Mouse (Mus musculus): ENCODE results near the gene Samd3.
A peak's percentile ranks its signal among the peaks of the same experiment; 100 is the strongest.

Samd3 gene

GRCm38 (mm10) chr10:26229488-26229887, at the start of gene Samd3:
Samd3 (plus strand) TSS chr10:26229707.
- DNase-seq (ENCODE audit: extremely low read depth, low read depth, low spot score): no peak

DNA sequence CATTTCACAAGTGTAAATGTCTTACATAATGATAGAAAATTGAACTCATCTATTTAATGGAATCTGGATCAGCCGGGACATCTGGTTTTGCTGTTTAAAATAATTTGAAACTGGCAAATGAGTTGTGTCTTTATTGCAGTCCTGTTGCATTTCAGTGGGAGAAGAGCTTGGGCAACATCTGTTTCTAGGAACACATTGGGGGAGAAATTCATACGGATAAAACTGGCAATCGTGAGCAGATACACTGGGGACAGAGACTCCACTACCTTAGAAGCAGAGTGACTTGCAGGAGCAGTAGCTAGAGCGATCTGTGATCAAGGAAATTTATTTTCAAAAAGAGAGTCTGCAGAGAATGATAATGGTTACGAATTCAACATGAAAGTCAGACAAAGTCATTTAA, 44.2 kb upstream of the Samd3 start:
- DNase-seq (ENCODE audit: extremely low read depth, low read depth, low spot score): no peak

- no peak for DNase-seq (ENCODE audit: extremely low read depth, low read depth, low spot score)
Measured at GRCm38 (mm10) chr10:26190811-26191210, 38.7 kb upstream of the Samd3 start.

DNA sequence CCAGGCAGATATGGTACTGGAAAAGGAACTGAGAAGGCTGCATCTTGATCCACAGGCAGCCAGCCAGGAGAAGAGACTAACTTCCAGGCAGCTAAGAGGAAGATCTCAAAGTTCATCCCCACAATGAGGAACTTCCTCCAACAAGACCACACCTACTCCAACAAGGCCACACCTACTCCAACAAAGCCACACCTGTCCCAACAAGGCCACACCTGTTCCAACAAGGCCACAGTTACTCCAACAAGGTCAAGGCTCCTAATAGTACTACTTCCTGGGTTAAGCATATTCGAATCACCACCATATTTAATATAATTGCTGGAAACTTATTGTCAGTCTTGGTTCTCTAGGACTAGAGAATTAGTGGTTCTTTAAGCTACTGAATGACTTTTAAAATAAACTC, 34.6 kb upstream of the Samd3 start:
- no peak for DNase-seq (ENCODE audit: extremely low read depth, low read depth, low spot score)

DNA sequence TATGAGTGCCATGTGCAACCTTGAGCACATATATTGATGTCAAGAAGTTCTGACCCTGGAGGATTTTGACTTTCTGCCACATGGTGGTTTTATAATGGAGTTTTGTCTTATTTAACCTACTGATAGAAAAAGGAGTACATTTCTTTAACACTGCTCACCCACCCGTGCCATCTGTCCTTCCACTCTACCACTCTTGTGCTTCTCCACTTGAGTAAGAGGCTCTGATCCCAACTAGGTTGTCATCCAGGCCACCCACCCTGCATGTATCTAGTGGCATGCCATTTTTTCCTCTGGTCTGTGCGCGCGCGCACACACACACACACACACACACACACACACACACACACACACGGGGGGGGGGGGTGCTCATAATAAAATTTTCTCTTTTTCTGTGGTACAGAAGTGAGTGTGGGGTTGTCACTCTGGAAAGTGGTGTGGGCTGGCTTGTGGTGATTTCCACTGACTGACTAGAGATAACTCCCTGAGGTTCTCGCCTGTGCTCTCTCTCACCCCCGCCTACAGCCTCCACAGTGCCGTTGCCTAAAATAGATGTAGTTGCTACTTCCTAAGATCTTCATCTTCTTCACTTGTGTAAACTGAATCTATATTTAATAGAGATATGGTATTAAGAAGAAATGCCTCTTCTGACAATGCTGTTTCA, 26.7 kb upstream of the Samd3 start:
- no peak for DNase-seq (ENCODE audit: extremely low read depth, low read depth, low spot score)

DNA sequence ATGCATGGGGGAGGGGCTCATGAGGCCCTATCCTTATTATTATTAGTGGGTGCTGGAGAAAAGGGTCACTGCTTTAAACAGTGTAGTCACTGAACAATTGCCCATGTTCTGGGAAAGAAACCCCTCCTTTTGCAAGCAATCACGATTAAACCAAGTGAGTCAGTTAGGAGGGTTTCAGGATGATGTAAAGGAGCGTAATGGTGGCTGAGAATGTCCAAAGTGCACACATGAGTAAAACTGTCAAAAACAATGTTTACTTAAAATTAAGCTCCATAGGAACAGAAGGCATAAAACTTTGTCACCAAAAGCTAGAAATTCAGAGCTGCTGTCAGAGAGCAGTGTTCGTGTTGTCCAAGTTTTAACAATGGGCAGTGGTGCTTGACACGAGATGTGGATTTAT, 8.8 kb upstream of the Samd3 start:
- no peak for DNase-seq (ENCODE audit: extremely low read depth, low read depth, low spot score)

- no peak for DNase-seq (ENCODE audit: extremely low read depth, low read depth, low spot score)
Measured at GRCm38 (mm10) chr10:26226241-26226640, 3.3 kb upstream of the Samd3 start.

DNA sequence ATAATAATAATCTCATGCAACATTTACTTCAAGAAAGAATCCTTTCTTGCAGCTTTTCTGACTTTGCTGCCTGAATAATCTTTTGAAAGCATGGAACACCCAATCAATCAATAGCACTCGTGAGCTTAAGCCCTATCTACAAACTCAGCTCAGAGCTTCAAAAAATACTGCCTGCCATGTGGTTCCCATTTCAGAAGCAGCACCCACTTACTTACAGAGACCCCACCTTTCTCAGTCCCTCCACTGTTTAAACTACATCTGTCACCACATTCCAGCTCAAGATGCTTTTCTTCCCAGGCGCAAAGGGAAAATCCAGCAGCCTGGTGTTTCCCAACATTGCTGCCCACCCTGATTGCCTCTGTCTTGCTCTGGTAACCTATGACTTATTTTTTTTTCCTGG, 2.8 kb upstream of the Samd3 start:
- DNase-seq (ENCODE audit: extremely low read depth, low read depth, low spot score): no peak

GRCm38 (mm10) chr10:26228187-26228586, 1.3 kb upstream of the Samd3 start:
- no peak for DNase-seq (ENCODE audit: extremely low read depth, low read depth, low spot score)

DNA sequence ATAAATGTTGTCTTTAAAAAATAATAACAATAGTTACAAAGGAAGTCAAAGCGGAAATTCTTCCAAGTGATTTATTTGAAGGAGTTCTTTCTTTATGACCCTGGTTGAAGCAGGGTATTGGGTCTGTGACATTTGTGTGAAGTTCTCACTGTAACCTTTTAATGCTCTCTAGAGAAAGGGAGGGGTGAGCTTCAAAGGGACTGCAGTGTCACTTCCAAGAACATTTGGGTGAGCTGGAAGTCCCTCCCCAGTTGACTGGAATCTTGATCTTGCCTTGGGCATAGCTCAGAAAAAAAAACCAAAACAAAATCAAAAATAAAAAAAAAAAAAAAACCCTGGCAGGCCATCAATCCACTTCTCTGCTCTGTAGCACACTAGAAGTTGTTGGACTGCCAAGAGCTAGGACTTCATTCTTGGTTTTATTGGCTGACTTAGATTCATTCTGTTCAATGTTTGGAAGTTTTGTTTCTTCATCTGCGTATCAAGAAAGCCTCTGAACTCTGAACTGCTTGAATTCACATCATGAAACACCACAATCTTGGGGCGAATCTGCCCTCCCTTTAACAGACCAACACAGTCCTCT, 2.7 kb downstream of the Samd3 start:
- DNase-seq (ENCODE audit: extremely low read depth, low read depth, low spot score): no peak

- no peak for DNase-seq (ENCODE audit: extremely low read depth, low read depth, low spot score)
Measured at GRCm38 (mm10) chr10:26238559-26238958, 9.1 kb downstream of the Samd3 start.

DNA sequence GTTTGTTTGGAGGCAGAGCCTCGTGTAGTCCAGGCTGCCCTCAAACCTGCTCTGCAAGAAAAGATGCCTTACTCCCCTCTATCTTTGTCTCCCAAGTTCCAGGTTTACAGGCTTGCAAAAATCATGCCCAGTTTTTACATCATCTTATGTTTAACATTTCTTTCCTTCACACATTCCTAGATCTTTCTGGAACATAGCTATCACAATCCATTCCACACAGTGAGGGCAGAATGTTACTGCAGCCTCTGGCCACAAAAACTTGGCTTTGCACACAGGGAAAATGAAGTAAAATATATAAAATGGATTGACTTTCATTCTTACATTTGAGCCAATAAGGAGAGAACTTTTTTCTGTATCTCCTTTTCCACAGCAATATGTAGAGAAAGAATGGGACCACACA, 9.6 kb downstream of the Samd3 start:
- no peak for DNase-seq (ENCODE audit: extremely low read depth, low read depth, low spot score)

DNA sequence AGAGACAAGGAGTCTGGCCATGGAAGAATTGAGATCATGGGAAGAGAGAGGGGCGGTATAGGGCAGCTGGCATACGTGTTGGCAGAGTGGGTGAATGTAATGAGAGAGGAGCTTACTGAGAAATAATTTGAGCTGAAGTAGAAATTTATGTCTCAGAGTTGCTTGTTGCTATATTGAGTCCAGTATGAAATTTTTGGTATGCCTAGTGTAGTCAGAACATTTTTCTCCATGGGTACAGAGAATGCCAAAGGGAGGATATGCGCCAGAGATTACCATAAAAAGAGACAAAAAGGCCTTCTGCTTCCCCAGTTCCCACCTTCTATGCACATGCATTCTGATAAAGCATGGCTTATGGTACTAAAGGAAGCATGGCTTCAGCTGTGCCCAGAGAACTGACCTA, 13.7 kb downstream of the Samd3 start:
- no peak for DNase-seq (ENCODE audit: extremely low read depth, low read depth, low spot score)

DNA sequence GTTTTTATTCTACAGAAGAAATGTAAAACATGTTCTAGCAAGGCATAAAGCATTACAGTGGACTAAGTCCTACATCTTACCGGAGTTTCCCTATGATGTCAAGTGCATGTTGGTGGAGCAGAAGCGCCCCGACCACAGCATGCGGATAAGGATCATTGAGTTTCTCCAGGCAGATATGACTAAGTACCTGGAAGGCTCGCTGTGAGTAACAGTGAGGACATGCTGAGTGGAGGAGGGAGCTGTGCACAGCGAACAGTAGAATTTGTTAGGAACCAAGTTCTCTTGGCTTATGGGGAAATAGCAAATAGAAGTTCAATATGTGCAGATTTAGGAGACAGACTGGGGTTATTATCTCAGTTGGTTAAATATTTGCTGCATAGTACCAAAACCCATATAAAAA, 15.0 kb downstream of the Samd3 start:
- no peak for DNase-seq (ENCODE audit: extremely low read depth, low read depth, low spot score)

GRCm38 (mm10) chr10:26249426-26250165, 20.1 kb downstream of the Samd3 start:
- DNase-seq (ENCODE audit: extremely low read depth, low read depth, low spot score): peak; percentile 13

DNA sequence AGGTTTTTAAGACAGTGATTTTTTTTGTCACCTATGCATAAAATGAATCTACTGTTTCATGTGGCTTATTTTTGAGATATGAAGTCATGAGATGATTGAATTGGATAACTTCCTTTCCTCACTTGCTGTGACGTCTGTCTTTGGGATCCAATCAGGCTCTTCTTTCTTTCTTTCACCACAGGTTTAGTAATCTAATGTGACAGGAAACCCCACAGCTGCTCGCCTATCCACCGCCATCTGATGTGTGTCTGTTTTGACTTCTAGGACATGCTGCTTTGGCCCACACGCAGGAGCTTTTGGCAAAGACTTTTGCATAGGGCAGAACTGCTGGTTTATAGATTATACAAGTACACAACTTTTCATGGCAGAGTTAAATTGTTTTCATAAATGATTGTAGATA, 30.4 kb downstream of the Samd3 start:
- no peak for DNase-seq (ENCODE audit: extremely low read depth, low read depth, low spot score)

DNA sequence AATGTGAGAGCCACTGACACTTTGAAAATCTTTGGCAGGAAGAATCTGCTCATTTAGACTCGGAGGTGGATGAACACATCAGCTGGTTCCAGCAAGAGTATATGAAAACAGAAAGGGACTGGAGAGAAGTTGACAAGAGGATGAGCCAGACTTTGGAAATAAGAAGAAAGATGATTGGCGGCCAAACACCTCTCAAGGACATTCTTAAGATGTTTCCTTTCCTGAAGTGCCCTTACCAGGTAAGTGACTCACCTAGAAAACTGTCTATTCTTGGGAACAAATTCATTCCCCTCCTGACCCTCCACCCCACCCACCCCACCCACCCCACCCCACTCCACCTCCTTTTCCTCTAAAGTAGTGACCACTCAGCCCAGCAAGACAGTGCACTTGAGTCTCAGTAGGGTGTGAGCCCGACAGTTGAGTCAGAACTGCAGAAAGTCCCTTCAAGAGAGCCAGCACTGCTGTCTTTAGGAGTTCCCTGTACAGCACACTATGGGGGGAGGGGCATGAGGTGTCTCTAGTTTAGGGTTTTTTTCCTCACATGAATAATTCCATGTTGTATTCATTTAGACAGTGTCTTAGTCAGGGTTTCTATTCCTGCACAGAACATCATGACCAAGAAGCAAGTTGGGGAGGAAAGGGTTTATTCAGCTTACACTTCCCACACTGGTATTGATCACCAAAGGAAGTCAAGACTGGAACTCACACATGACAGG, 34.4 kb downstream of the Samd3 start:
- no peak for DNase-seq (ENCODE audit: extremely low read depth, low read depth, low spot score)

- no peak for DNase-seq (ENCODE audit: extremely low read depth, low read depth, low spot score)
Measured at GRCm38 (mm10) chr10:26275414-26275813, 45.9 kb downstream of the Samd3 start.

GRCm38 (mm10) chr10:26280009-26280408, 50.5 kb downstream of the Samd3 start:
- no peak for DNase-seq (ENCODE audit: extremely low read depth, low read depth, low spot score)

DNA sequence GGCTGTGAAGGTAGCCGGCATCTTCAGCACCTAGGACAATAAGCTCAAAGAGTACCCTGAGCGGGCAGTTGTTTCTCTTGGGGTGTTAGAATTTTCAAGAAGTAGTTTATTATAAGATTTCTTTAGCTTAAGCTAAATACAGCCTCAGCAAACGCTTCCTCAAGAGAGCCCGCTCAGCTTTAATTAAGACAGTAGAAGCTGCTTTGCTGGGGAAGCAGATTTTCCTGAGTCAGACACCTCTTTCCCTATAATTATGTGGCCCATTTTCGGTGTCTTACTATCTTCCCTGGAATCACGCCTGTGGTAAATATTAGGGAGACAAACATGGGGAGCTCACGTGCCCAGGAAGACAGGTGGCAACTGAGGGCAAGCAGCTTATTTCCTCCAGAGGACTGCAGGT, 57.6 kb downstream of the Samd3 start:
- no peak for DNase-seq (ENCODE audit: extremely low read depth, low read depth, low spot score)

DNA sequence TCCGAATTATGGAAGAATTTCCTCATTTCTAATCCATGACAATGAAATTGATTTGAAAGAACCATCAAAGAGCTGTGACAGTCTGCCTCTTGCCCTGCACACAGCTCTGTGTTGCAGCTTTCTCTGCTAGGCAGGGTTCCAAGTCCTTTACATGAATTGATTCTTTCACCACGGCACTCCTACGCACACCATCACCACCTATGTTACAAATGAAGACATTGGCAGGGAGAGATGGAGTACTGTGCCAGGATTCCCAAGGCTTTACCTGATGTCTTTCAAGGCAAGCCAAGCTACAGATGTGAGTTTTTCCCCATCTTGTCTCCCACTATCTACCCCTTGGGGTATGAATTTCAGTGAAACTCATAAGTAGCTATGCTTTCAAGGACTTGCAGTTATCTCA, 67.7 kb downstream of the Samd3 start:
- peak; percentile 98 for DNase-seq (ENCODE audit: extremely low read depth, low read depth, low spot score)

DNA sequence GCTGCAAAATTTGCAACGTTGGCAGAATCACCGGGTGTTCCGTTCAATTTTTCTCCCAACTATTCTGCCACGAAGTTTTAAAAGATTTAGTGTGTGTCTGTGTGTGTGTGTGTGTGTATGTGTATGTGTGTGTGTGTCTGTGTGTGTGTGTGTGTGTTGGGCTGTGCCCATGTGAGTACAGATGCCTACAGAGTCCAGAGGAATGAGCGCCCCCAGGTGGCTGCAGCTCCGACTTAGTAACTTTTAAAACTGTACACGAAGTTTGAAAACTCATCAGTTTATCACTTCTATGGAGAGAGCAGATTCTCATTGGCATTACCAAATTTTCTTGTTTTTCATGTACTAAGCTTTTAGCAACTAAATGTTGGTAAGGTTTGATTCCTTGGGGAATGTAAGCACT, 68.1 kb downstream of the Samd3 start:
- DNase-seq (ENCODE audit: extremely low read depth, low read depth, low spot score): no peak
